Mouse (Mus musculus) adrenal gland, adult 2 months (tissue): ENCODE data around the gene Nol4l. TPM values are rescaled to one million over a fixed set of nuclear protein-coding genes. Genes with fewer than 3 reads are reported as not detected.

Experiments used
- DNase-seq: peaks from one replicate; pipeline ENCODE4 v3.0.0; 2021
- polyA plus RNA-seq: library from polyadenylated mRNA; depleted of rRNA; stranded (reverse); fragments of >200 nt; gene quantifications from 2 replicates; pipeline ENCODE4 v1.2.3, GENCODE M21; 2012
- total RNA-seq, 2 experiments: library from RNA; stranded (reverse); gene quantifications; 2 replicates each; pipeline ENCODE4 v1.2.3; 2021

Nol4l gene
- total and polyA plus RNA-seq, 3 experiments = 6.5 to 16.4 (median 11.5) TPM

DNA sequence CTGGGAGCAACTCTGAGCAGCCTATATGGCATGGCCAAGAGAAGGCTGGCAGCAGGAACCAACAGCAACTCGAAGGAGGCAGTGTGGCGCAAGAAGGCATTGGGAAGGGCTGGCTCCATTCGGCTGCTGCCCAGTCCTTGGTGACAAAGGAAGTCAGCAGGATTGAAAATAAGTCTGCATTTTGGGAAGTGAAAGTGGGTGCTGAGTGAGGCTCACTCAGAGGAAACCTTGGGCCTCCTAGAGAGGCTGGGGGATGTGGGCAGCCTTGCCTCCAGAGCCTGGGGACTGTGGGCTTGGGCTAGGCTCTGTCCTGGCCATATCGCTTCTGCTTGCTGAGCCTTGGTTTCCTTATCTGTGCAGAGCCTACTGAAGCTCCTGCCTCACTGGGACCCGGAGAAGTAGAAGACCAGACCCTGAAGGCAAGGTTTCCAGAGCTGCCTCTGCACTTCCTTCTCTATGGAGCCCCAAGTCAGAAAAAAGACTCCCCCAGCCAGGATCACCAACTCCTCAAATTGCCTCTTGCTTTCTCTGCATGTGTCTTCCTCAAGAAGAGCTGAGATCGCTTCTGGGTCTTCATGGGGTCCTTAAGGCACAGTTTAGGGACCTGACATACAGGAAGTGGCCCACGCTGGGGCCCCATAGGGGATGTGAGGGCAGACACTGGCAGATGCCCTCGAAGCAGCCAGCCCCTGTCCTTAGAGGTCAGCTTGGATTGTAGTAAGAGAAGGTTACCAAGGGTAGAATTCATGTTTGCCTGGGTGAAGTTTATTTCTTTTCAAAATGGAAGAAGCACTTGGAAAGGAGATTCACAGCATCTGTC, 14.3 kb upstream of the Nol4l start:
- DNase-seq = no peak

DNA sequence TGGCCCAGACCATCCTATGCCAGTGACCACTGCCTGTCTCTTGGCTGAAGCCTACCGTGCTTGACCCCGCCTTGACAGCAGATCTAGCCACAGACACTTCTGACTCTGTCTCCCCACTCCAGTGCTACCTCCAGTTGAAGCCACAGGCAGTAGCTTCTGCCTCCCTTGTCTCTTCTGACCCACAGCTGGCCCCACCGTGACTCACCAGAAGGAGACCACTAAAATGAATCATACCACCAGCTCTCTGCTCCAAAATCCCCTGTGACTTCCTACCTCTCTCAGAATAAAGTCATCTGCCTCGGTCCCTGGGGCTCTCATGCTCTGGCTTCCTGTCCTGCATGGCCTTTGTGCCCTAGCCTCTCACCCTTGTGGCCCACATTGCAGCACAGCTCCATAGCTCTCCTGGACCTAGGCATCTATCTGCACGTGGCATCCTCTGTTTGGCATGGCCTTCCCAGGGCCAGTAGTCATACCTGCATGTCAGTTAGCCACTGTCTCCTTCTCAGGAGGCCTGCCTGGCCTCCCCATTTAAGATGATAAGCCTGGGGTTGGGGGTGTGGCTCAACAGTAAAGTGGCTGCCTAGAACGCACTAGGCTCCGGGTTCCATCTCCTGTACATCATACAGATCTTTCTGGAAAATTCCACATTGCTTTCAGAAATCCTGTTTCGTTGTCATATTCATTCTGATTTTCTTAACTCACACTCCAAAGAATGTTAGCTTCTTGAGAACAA, 13.3 kb upstream of the Nol4l start:
- no peak for DNase-seq

DNA sequence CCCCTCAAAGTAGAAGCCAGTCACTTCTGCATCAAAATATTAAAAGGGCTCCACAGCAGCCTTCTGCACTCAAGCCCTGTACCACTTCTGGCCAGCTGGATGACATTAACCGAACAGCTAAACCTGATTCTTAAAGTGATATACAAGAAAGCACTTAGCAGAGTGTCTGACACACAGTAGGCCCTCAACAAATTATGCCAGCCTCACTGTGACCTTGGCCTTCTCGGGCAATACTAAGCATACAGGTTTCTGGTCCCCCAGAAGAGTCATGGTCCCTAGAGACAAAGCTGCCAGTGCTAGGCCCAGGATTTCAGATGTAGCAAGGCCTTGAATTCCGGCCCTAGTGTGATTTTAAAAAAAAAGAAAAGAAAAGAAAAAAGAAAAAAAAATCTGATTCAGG, 9.1 kb upstream of the Nol4l start:
- DNase-seq = no peak

DNA sequence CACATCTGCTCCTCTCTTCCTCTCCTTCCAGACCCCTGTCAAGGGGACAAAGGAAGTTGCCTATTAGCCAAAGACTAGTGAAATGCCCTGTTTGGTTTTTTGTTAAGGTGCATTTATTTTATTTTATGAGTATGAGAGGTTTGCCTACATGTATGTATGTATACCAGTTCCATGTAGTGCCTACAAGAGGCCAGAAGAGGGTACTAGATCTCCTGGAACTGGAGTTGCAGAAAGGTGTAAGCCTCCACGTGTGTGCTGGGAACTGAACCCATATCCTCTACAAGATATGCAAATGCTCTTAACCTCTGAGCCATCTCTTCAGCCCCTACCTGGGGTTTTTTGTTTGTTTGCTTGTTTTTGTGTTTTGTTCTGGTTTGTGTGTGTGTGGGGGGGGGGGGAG, 4.2 kb upstream of the Nol4l start:
- no peak for DNase-seq

DNA sequence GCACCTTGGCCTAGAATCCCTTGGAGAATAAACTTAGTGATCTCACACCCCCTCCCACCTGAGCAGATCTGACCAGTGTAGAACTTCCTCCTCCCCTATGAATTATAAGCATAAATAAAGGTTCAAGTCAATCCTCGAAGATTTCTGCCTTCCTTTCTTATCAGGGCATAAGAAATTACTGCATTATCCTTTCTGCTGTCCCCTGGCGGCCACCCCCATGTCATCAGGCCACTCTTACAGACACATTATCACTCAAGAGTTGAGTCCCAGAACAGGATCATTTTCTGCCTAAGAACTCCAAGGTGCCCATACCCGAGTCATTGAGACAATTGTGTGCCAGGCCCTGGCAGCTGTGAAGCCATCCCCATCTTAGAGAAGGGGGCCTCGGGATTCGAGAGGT, 1.2 kb upstream of the Nol4l start:
- DNase-seq = no peak

DNA sequence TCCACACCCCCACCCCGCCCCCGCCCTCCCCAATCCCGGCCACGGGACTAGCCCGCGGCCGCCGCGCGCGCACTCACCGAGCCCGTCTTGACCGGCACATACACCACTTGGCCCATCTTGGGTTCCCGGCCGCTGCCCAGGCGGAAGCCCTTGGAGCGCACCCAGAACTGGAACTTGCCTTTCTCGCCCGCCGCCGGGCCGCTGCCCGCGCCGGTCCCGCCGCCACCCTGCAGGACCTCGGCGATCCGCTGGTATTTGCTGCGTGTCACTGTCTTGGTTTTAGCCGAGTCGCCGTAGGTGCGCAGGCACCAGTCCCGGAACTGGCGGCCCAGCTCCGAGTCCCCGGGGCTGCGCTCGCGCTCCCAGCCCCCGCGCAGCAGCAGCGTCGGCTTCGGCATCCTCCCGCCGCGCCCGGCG, 398 bp downstream of the Nol4l start:
- DNase-seq = peak; percentile 79

DNA sequence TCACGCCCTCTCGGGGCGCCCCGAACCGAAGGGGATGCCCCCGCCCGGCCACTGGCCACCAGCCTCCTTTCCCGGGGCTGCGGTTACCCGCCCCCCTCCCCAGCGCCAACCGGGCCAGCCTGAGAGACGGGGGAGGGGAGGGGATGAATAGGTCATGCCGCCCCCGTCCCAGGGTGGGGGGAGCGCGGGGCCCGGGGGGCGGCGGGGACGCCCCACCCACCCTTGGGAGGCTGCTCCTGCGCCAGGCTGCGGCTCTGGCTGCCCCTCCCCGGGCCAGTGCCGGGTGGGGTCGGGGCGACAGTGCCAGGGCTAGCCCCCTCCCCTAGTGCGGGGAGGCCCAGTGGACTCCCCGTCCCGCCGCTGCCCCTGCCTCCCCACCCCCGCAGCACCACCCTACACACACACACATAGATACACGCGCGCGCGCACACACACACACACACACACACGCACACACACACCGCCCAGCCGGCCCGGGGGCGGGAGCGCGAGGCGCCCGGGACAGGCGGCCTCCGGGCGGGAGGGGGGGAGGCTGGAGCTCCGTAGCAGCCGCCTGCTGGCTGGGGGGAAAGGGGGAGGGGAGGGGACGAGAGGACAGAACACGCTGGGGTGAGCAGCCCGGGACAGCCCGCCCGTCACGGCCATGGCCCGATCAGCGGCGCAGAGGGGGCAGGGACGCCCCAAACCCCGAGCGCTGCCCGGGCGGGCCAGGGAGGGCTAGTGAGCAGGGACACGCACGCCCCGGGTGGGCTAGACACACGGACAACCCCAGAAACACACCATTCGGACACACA, 1.0 kb downstream of the Nol4l start:
- peak; percentile 73 for DNase-seq

DNA sequence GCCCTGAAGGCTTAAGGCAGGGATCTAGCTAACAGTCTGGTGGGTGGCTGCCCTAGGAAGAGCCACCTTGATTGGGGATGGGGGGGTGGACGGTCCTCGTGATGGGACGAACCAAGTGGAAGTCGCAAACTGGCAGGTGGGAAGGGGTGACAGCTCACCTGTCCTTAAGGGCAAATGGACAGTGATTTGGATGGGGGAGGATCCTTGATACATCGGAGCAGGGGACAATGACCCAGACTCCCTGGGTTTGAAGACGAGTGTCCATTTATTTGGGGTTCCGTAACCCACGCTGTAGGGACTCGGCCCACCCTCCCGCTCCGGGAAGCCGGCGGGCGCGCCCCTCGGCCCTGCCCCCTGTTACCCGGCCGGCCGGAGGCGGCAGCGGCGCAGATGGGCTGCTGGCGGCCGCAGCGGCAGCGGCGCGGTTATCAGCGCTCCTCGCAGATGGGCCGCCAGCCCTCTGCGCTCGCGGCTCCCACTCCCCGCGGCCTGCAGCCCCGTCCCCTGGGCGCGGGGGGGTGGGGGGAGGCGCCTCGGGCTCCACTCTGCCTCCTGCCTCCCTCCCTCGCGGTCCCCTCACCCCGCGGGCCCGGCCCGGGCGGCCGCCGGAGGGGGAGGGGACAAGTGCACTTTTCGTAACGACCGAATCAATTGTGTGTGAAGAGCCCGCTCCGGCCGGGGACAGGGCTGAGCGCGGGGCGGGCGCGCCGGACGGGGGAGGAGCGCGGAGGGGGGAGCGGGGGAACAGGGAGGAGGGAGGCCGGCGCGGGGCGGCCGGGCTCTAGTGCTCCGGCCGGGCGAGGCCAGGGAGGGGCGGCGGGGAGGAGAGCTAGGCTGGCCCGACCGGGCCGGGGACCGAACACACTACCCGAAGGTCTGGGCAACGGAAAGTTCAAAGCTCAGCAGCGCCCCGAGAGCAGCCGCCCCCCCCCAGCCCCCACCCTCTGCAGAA, 1.9 kb downstream of the Nol4l start:
- DNase-seq = peak; percentile 84

DNA sequence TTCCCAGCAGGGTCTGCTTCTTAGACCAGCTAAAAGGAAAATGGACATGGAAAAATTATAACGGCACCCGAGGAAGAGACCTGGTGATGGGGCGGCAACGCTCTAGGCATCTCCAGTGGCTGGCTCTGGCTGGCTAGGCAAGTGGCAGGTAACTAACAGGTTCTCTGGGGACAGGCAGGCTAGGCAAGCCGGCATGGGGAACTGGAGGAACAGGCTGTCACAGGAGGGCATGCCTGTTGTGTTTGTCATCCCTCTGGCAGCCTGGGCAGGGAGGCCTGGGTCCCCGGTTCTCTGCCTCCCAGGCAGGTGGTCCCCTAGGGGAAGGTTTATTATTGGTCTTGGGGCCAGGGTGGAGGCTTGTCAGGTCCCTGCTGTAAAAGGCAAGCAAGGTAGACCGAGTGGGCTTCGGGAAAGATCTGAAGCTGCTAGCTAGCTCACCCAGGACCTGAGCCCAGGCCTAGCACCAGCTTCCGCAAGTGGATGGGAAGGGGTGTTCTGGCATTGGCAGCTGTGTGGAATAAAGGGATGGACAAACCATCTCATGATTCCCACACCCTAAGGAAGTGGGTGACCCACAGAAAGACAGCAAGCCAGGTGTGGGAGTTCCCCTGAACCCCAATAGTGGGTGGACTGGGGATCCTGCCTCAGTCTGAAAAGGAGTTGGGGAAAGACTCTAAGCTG, 2.8 kb downstream of the Nol4l start:
- no peak for DNase-seq

DNA sequence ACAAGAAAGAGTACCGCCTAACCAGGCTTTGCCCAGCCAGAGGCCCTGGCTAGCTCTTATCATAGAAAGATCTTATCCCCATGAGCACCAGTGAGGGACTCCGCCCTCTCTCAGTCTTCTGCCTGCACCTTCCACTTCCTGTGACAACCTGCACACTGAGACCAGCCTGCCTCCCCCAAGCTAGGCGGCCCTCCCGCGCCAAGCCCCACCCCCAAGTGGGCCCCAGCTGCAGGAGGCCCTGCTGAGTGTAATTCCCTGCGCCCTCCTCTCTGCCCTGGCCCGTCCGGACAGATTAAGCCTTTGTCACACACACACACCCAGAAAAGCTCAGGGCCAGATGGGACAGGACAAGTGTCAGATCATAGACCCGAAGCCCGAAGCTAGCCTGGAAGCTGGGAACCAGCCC, 3.9 kb downstream of the Nol4l start:
- peak; percentile 47 for DNase-seq

DNA sequence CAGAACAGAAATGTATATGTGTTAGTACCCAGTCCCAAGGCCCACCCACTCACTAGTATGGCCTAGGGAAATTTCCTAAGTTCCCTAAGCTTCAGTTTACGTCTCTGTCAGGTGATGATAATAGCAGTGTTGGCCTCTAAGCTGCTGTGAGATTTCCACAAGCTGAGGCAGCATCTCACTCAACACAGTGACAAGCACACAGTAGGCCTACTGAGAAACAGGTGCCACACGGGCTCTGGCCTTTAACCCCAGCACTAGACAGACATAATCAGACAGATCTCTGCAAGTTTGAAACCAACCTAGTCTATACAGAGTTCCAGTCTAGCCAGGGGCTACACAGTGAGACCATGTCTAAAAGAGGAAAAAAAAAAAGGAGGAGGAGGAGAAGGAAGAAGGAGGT, 5.0 kb downstream of the Nol4l start:
- no peak for DNase-seq

DNA sequence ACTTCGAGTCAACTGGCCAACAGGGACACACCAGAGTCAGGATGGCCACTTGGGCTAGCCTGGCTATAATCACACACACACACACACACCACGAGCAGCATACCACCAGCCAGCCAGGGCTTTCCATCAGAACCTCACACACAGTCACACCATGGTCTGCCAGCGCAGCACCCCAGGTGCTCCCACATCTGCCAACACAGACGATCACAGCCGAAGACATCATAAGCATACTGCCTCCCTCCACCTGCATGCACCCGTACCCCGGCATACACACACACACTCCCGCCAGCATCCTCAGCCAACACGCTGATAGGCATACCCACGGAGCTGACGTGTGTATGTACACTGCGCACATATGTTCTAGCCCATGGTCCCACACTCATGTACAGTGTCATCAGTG, 6.1 kb downstream of the Nol4l start:
- DNase-seq = no peak

DNA sequence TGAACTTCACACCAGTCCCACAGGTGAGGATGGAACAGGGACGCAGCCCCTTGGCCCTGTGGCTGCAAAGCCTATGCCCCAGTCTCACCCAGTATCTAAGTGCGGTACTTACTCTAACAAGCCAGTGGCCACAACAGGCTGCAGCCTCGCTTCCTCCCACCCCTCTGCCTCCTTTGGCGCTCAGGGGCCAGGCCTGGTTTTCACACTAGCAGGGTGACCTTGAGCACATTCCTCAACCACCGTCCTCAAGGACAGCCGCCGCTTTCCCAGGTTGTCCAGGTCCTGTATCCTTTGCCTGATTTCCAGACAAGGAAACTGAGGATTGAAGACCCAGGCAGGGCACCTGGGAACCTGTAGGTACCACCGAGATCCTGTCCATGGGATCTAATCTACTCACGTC, 6.6 kb downstream of the Nol4l start:
- DNase-seq = no peak

DNA sequence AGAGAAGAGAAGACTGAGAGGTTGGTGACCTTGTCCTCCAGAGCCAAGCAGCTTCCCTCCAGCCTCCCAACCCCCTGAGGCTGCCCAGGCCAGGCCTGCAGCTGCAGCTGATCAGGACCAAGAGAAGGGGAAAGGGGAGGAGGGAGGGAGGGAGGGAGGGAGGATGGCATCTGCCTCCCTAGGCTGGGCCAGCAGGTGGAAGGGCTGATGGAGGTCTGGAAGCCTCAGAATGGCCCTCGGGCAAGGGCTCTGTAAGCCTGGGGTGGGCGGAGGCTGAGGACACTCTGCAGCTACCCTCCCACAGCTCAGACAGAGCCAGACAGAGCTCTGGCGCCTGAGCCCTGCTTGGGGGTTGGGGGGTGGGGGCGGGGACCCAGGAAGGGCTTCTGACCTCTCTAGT, 7.5 kb downstream of the Nol4l start:
- DNase-seq = no peak

DNA sequence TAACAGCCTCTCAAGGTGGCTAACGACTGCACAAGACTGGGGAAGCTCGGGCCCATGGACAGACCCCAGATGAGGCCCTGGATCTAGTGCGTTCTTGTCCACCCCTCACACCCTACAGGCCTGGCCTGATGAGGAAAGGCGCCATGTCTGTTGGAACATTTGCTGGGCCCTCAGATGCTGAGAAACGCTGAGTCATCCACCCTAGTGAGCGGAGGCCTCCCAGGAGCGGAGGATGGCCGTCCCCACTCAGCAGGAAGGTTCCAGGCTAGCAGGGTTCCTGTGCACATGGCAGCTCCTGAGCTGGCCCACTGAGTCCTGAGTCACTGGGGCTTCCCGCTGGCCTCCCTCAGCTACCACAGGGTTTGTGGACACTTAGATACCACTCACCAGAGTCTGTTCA, 9.7 kb downstream of the Nol4l start:
- DNase-seq = no peak

DNA sequence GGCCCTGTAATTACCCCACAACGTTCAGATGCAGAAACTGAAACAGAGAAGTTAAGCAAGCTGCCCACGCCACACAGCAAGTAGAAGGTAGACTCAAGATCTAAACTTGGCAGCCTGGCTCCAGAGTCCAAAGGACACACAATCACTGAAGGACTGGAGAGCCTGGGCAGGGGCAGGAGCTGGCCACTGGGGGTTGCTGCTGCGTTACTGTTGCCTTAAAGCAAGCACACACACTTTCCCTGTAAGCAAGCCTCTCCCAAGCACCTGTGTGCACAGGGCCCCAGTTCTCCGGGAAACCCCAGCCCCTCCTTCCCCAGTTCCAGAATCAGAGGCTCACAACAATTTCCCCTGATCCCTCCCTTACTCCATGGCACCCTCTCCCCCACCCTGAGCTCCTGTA, 12.8 kb downstream of the Nol4l start:
- DNase-seq = peak; percentile 58

DNA sequence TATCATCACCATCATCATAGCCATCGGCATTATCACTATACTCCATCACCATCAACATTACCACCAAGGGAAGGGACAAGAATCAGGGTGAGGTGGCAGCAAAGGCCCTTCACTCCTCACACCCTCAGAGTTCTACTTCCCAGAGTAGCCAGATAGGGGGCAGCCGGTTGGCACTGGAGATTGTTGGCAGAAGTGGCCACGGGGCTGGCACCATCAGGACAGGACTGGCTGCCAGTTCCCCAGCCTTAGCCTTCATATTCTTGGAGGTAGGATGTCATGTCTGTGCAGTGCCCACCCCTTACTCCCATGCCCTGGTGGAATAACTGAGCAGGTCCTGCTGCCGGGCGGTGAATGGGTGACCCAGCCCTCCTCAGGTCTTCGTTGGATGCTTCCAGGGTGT, 14.2 kb downstream of the Nol4l start:
- DNase-seq = no peak

DNA sequence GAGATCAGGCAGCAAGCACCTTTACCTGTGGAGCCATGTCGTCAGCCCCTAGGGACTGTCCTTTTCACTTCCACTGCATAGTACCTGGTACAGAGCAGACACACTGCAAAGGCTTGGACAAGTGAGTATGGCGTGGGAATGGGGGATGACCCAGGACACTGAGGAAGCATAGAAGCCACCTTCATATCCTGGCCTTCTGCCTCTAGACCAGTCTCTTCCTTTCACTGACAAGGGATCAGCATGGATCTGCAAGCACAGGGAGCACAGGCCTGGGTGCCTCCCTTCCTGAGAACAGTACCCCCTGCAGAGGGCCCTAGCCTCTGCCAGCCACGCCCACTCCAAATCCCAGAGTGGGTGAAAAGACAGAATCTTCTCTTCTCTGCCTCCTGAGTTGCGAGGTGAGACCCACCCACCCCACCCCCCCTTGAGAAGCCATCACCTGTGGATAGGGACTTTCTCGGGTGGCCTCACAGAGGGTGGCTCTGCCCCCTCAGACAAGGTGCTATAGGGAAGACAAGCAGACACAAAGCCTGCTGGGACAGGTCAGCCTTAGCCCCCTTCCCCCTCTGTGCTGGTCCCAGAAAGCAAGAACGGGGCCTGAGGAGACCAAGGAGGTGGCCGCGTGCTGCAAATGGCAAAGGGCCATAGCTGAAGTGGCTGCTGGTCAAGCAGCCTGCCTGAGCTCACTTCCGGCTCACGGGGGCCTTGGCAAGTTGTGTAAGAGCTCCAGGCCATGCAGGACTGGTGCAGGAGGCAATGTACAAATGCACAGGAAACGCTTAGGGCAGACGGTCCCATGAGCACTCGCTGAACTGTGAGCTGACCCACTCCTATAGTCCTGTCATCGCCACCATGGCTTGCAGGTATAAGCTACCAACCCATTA, 15.0 kb downstream of the Nol4l start:
- no peak for DNase-seq

DNA sequence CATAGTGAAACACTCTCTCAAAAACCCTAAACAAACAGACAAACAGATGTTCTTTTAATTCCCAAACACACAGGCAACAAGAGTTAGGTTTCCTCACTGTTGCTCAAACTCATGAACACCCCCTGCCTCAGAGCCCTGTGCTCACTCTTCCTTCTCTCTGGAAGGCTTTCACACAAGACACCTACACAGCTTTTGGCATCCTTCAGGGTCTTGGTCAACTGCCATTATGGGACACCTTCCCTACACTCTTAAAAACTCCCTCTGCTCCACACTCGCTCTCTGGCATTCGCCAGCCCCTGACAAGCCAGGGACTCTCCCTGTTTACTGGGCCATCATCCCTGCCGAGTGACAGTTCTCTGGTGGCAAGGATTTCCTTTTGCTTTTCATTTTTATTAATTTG, 15.8 kb downstream of the Nol4l start:
- no peak for DNase-seq
